Mouse (Mus musculus): ENCODE data around the gene Afdn.

DNA sequence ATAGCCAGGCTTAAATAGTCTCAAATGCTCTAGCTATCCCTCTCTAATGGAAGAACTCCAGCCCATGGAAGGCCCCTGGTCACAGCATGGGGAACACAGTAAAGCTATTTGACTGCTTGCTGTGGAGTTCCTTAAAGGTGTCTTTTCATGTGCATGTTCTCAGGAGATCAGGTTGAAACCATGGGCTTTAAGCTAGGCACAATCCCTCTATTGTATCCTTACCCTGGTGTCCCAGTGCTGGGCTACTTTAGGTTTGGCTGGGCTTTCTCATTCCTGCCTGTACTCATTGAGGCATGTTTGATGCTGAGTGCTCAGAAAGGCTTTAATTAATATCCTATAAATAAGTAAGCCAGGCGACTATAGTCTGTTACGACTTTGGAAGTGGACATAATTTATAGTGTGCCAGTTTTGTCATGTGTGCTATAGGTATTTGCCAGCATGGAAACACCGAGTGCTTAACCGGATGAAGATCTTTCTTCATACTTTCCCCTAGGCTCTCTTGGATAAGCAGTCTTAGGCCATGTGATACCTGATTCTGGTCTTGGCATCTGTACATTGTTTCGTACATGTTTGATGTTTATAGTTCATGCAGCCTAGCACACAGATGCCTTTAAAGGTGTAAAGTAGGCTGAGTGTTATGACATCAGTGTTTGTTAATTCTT is 96.2 kb downstream of the Afdn start:
- TF ChIP-seq POLR2A (IDR thresholded peaks at IDR 0.05; ENCODE audit: borderline replicate concordance, control insufficient read depth, low read depth, low read length) (no peak), CTCF (IDR thresholded peaks at IDR 0.05; ENCODE audit: control insufficient read depth, insufficient read depth, low read length) (no peak)

Data from bone marrow, adult 2 months (tissue).